Mouse (Mus musculus) Patski (cell line): ENCODE measurements around the gene Triml2. TPM values are rescaled to one million over a fixed set of nuclear protein-coding genes. Genes with fewer than 3 reads are reported as not detected.
A peak's percentile ranks its signal among the peaks of the same experiment; 100 is the strongest.

Source experiments
- ATAC-seq: fragments of 100-300 bp; one replicate; pipeline ENCODE4 v1.8.0; 2021
- CTCF ChIA-PET: fragments of 350-600 bp; sonication (Branson Sonifier 250); formaldehyde crosslinking; loops from one replicate; lab custom pipeline; 2022; ENCODE audit warnings: inconsistent platforms; lab: Charles Lee
- POLR2A ChIA-PET: fragments of 350-600 bp; sonication (Branson Sonifier 250); formaldehyde crosslinking; loops from one replicate; lab custom pipeline; 2022; ENCODE audit warnings: antibody characterized with exemption, inconsistent platforms; lab: Charles Lee
- DNase-seq: peaks from one replicate; pipeline ENCODE4 v3.0.0-alpha.2; 2011; ENCODE audit warnings: low read depth, low spot score
- H3K27me3 ChIP-seq: fragments of 371-371 bp; one replicate; pipeline ENCODE4 v1.5.1; 2021
- CTCF ChIP-seq: fragments of 100-300 bp; IDR thresholded peaks from one replicate; pipeline ENCODE4 v1.5.1; 2021
- in situ Hi-C: fragments of 300-500 bp; cut with MboI; formaldehyde crosslinking; loops from 3 replicates; pipeline ENCODE4 v1.11.1; 2018; ENCODE audit warnings: low pct_unique_long_range_greater_than_20kb, mixed read lengths
- polyA plus RNA-seq: library from polyadenylated mRNA; unstranded; gene quantifications from one replicate; pipeline ENCODE4 v1.2.3, GENCODE M21; 2021

Gene Triml2
- polyA plus RNA-seq, result 0.03 TPM

- in situ Hi-C loops, result no loop called here
- CTCF ChIA-PET, result no interaction called here
- ATAC-seq (no peak), DNase-seq (no peak)
- POLR2A ChIA-PET, result no interaction called here
- TF ChIP-seq CTCF, result no peak
- H3K27me3 ChIP-seq, result no peaks in the 10 kb centered on the region
Measured at GRCm38 (mm10) chr8:43180054-43180690, at the start of gene Triml2. Triml2 (plus strand) TSS chr8:43180541.

- no peak for DNase-seq
- no peaks in the 10 kb centered on the region for H3K27me3 ChIP-seq
- no peak for ATAC-seq
- ChIA-PET POLR2A (no interaction called here), CTCF (no interaction called here)
- in situ Hi-C loops, result no loop called here
- TF ChIP-seq CTCF, result no peak
Measured at GRCm38 (mm10) chr8:43141386-43141785, 39.0 kb upstream of the Triml2 start, which contains the start of gene Triml1. Triml1 (minus strand) TSS chr8:43141486.

GRCm38 (mm10) chr8:43149307-43149706 lies 31.0 kb upstream of the Triml2 start:
- ChIA-PET POLR2A (no interaction called here), CTCF (no interaction called here)
- DNase-seq, result no peak
- no peak for ATAC-seq
- in situ Hi-C loops, result no loop called here
- TF ChIP-seq CTCF, result no peak
- H3K27me3 ChIP-seq, result no peaks in the 10 kb centered on the region

- H3K27me3 ChIP-seq, result no peaks in the 10 kb centered on the region
- in situ Hi-C loops, result no loop called here
- ATAC-seq (no peak), DNase-seq (no peak)
- CTCF ChIA-PET, result no interaction called here
- POLR2A ChIA-PET, result no interaction called here
- TF ChIP-seq CTCF, result no peak
Measured at GRCm38 (mm10) chr8:43163255-43163654, 17.1 kb upstream of the Triml2 start.

GRCm38 (mm10) chr8:43164453-43164852 lies 15.9 kb upstream of the Triml2 start:
- ATAC-seq, result no peak
- POLR2A ChIA-PET, result no interaction called here
- no peaks in the 10 kb centered on the region for H3K27me3 ChIP-seq
- DNase-seq, result no peak
- TF ChIP-seq CTCF, result no peak
- CTCF ChIA-PET, result no interaction called here
- in situ Hi-C loops, result no loop called here

- no peak for ATAC-seq
- no peak for TF ChIP-seq CTCF
- in situ Hi-C loops, result no loop called here
- ChIA-PET POLR2A (no interaction called here), CTCF (no interaction called here)
- H3K27me3 ChIP-seq, result no peaks in the 10 kb centered on the region
- DNase-seq, result no peak
Measured at GRCm38 (mm10) chr8:43168083-43168482, 12.3 kb upstream of the Triml2 start.

- ChIA-PET POLR2A (no interaction called here), CTCF (no interaction called here)
- no peak for DNase-seq
- no peak for ATAC-seq
- in situ Hi-C loops, result no loop called here
- TF ChIP-seq CTCF, result no peak
- H3K27me3 ChIP-seq, result no peaks in the 10 kb centered on the region
Measured at GRCm38 (mm10) chr8:43169249-43169755, 11.0 kb upstream of the Triml2 start.

- ChIA-PET CTCF (no interaction called here), POLR2A (no interaction called here)
- no peak for TF ChIP-seq CTCF
- in situ Hi-C loops, result no loop called here
- H3K27me3 ChIP-seq, result no peaks in the 10 kb centered on the region
- DNase-seq (no peak), ATAC-seq (no peak)
Measured at GRCm38 (mm10) chr8:43176766-43177486, 3.4 kb upstream of the Triml2 start.

GRCm38 (mm10) chr8:43178263-43178662 lies 2.1 kb upstream of the Triml2 start:
- TF ChIP-seq CTCF, result peak; percentile 35
- H3K27me3 ChIP-seq, result no peaks in the 10 kb centered on the region
- CTCF ChIA-PET, result no interaction called here
- no peak for DNase-seq
- ATAC-seq, result no peak
- POLR2A ChIA-PET, result no interaction called here
- in situ Hi-C loops, result no loop called here

- CTCF ChIA-PET, result no interaction called here
- no peak for ATAC-seq
- in situ Hi-C loops, result no loop called here
- no peak for DNase-seq
- H3K27me3 ChIP-seq, result no peaks in the 10 kb centered on the region
- no peak for TF ChIP-seq CTCF
- POLR2A ChIA-PET, result no interaction called here
Measured at GRCm38 (mm10) chr8:43179189-43179588, 1.2 kb upstream of the Triml2 start.

GRCm38 (mm10) chr8:43182281-43182680 lies 1.9 kb downstream of the Triml2 start:
- in situ Hi-C loops, result no loop called here
- CTCF ChIA-PET, result no interaction called here
- no peak for DNase-seq
- TF ChIP-seq CTCF, result no peak
- no peak for ATAC-seq
- H3K27me3 ChIP-seq, result no peaks in the 10 kb centered on the region
- POLR2A ChIA-PET, result no interaction called here
